Mouse (Mus musculus): ENCODE data around the gene Myocd. TPM values are rescaled to one million over a fixed set of nuclear protein-coding genes. Genes with fewer than 3 reads are reported as not detected.
A peak's percentile ranks its signal among the peaks of the same experiment; 100 is the strongest.

Myocd gene
- polyA plus RNA-seq, 2 experiments: 0.39 to 0.50 TPM

DNA sequence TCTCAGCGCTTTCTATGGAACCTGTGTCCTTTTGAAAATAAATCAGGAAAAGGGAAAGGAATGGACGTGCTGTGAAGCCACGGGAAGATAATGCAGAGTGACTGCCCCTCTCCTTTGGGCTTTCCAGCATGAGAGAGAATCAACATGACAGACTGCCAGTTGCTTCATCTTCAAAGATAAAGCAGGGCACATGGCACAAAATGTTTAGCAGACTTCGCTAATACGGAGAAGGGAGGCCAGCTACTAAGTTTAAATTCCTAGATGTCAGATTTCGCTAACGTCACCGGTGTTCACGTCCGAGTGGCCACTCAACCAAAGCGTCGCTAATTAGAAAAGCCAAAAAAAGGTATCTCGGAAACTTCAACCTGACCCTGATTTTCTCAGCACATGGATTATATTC lies 65.1 kb downstream of the Myocd start:
- H3K9ac ChIP-seq (ENCODE audit: low read depth, low read length, severe bottlenecking): no peak overlapping the region
- no peak overlapping the region for H3K4me3 ChIP-seq (replicated peaks; ENCODE audit: low read length)
- WGBS: 79% methylated on average over 13 of the region's 13 CpGs
- no peaks in the 10 kb centered on the region for H3K9me3 ChIP-seq (ENCODE audit: control insufficient read depth, low read length)
- no peaks in the 10 kb centered on the region for H3K27me3 ChIP-seq (ENCODE audit: control insufficient read depth, insufficient read depth, low read length)
- no peaks in the 10 kb centered on the region for H3K4me1 ChIP-seq (ENCODE audit: control insufficient read depth, insufficient read depth, low read length)
- no peak overlapping the region for H3K27ac ChIP-seq (replicated peaks; ENCODE audit: low read depth, low read length)
- no peak for TF ChIP-seq POLR2A (IDR thresholded peaks at IDR 0.05; ENCODE audit: borderline replicate concordance, extremely low read depth, insufficient read depth, insufficient read length)
- ATAC-seq (ENCODE audit: low FRiP score, low read depth): no peak
- H3K4me2 ChIP-seq (replicated peaks; ENCODE audit: low read depth, low read length, severe bottlenecking): no peak overlapping the region
- DNase-seq (ENCODE audit: low spot score): no peak
- H3K36me3 ChIP-seq (ENCODE audit: control insufficient read depth, insufficient read depth, low read length): no peaks in the 10 kb centered on the region

DNA sequence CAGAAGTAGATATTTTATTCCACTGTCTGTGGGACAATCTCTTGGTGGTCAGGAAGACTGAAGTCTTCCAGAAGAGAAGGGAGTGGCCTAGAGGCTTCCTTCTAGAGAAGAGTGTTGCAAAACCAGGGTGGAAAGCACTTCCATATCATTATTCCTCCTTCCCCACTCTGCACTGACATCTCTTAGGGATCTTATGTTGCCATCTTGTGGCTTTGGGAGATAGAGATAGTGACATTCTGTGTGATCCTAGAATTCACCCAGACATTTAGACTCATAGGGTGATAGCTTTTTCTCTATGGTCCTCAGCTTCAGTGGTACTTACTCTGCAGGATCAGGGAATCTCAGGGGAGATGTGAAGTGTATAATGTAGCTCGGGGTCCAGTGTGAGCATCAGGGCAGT lies 66.8 kb downstream of the Myocd start:
- H3K9me3 ChIP-seq (ENCODE audit: control insufficient read depth, low read length): no peaks in the 10 kb centered on the region
- DNase-seq (ENCODE audit: low spot score) (no peak), ATAC-seq (ENCODE audit: low FRiP score, low read depth) (no peak)
- no peak for TF ChIP-seq POLR2A (IDR thresholded peaks at IDR 0.05; ENCODE audit: borderline replicate concordance, extremely low read depth, insufficient read depth, insufficient read length)
- 83% methylated on average over 1 of the region's 1 CpGs for WGBS
- no peak overlapping the region for H3K9ac ChIP-seq (ENCODE audit: low read depth, low read length, severe bottlenecking)
- no peak overlapping the region for H3K4me3 ChIP-seq (replicated peaks; ENCODE audit: low read length)
- H3K4me1 ChIP-seq (ENCODE audit: control insufficient read depth, insufficient read depth, low read length): no peaks in the 10 kb centered on the region
- H3K4me2 ChIP-seq (replicated peaks; ENCODE audit: low read depth, low read length, severe bottlenecking): no peak overlapping the region
- no peaks in the 10 kb centered on the region for H3K36me3 ChIP-seq (ENCODE audit: control insufficient read depth, insufficient read depth, low read length)
- no peaks in the 10 kb centered on the region for H3K27me3 ChIP-seq (ENCODE audit: control insufficient read depth, insufficient read depth, low read length)
- no peak overlapping the region for H3K27ac ChIP-seq (replicated peaks; ENCODE audit: low read depth, low read length)

DNA sequence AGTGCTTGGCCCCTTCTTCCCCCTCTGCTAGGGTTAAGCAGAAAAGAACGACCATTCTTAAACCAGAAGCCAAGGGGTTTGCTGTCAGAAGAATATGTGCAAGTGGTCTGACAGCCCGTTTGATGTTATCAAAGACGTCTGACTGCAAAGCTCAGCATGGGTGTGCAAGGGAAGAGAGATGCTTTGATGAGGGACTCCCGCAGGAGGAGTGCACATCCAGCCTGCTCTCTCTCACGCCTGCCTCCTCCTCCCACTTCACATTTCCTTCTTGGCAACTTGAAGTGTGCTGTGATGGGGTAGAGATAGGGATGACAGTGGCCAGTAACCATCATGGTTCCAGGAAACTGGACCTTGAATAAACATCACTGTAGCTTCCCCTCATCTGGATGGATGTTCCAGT lies 67.6 kb downstream of the Myocd start:
- H3K4me3 ChIP-seq (replicated peaks; ENCODE audit: low read length): no peak overlapping the region

DNA sequence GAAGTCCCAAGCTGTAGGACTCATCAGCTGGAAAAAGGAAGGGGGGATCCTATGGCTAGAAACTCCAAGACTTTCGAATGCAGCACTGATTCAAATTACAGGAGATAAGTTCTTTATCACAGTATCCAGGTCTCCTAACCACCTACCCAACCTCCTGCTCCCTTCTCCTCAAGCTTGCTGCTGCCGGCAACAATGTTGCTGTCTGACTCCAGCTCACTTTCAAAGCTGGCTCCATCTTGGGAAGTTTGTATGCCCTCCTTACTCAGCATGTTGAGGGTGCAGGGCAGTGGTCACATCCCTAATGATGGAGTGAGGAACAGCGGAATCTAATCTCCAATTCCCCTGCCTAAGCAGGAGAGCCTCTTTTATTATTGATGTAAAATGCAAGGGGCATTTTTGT lies 71.8 kb downstream of the Myocd start:
- Histone ChIP-seq H3K4me2 (replicated peaks; ENCODE audit: low read depth, low read length, severe bottlenecking) (no peak overlapping the region), H3K27ac (replicated peaks; ENCODE audit: low read depth, low read length) (no peak overlapping the region), H3K9me3 (ENCODE audit: control insufficient read depth, low read length) (no peaks in the 10 kb centered on the region), H3K9ac (ENCODE audit: low read depth, low read length, severe bottlenecking) (no peak overlapping the region), H3K4me1 (ENCODE audit: control insufficient read depth, insufficient read depth, low read length) (no peaks in the 10 kb centered on the region), H3K36me3 (ENCODE audit: control insufficient read depth, insufficient read depth, low read length) (no peaks in the 10 kb centered on the region), H3K27me3 (ENCODE audit: control insufficient read depth, insufficient read depth, low read length) (no peaks in the 10 kb centered on the region), H3K4me3 (replicated peaks; ENCODE audit: low read length) (no peak overlapping the region)
- ATAC-seq (ENCODE audit: low FRiP score, low read depth) (no peak), DNase-seq (ENCODE audit: low spot score) (no peak)
- TF ChIP-seq POLR2A (IDR thresholded peaks at IDR 0.05; ENCODE audit: borderline replicate concordance, extremely low read depth, insufficient read depth, insufficient read length): no peak
- WGBS: 87% methylated on average over 3 of the region's 3 CpGs

More for the DNA sequence above, 67.6 kb downstream of the Myocd start:
- H3K4me1 ChIP-seq (ENCODE audit: control insufficient read depth, insufficient read depth, low read length): no peaks in the 10 kb centered on the region
- WGBS: 47% methylated on average over 5 of the region's 5 CpGs
- no peak for TF ChIP-seq POLR2A (IDR thresholded peaks at IDR 0.05; ENCODE audit: borderline replicate concordance, extremely low read depth, insufficient read depth, insufficient read length)
- DNase-seq (ENCODE audit: low spot score) (no peak), ATAC-seq (ENCODE audit: low FRiP score, low read depth) (no peak)
- no peak overlapping the region for H3K9ac ChIP-seq (ENCODE audit: low read depth, low read length, severe bottlenecking)
- no peak overlapping the region for H3K27ac ChIP-seq (replicated peaks; ENCODE audit: low read depth, low read length)
- H3K36me3 ChIP-seq (ENCODE audit: control insufficient read depth, insufficient read depth, low read length): no peaks in the 10 kb centered on the region
- no peaks in the 10 kb centered on the region for H3K9me3 ChIP-seq (ENCODE audit: control insufficient read depth, low read length)
- H3K4me2 ChIP-seq (replicated peaks; ENCODE audit: low read depth, low read length, severe bottlenecking): no peak overlapping the region
- no peaks in the 10 kb centered on the region for H3K27me3 ChIP-seq (ENCODE audit: control insufficient read depth, insufficient read depth, low read length)

DNA sequence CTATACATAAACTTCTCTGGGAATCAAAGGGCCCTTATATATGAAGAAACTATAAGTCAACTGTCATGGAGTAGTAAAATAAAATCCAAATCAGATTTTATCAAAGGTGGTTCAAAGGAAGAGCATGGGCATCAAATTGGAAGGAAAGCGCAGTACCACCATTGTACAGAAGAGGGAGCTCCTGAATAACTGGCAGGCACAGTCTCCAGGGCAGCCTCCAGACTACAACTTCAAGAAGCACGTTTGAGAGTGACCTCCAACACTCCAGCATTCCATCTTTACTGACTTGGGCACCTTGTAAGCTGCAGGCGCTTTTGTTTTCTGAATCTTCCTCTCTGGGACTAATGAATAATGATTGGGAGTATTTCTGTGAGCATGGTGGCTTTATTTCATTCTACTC lies 72.5 kb downstream of the Myocd start:
- H3K4me1 ChIP-seq (ENCODE audit: control insufficient read depth, insufficient read depth, low read length): no peaks in the 10 kb centered on the region
- no peak overlapping the region for H3K4me3 ChIP-seq (replicated peaks; ENCODE audit: low read length)
- no peak overlapping the region for H3K9ac ChIP-seq (ENCODE audit: low read depth, low read length, severe bottlenecking)
- H3K9me3 ChIP-seq (ENCODE audit: control insufficient read depth, low read length): no peaks in the 10 kb centered on the region
- TF ChIP-seq POLR2A (IDR thresholded peaks at IDR 0.05; ENCODE audit: borderline replicate concordance, extremely low read depth, insufficient read depth, insufficient read length): no peak
- no peaks in the 10 kb centered on the region for H3K27me3 ChIP-seq (ENCODE audit: control insufficient read depth, insufficient read depth, low read length)
- no peak overlapping the region for H3K4me2 ChIP-seq (replicated peaks; ENCODE audit: low read depth, low read length, severe bottlenecking)
- H3K27ac ChIP-seq (replicated peaks; ENCODE audit: low read depth, low read length): no peak overlapping the region
- DNase-seq (ENCODE audit: low spot score): peak; percentile 78
- ATAC-seq (ENCODE audit: low FRiP score, low read depth): no peak
- no peaks in the 10 kb centered on the region for H3K36me3 ChIP-seq (ENCODE audit: control insufficient read depth, insufficient read depth, low read length)
- WGBS: 4% methylated on average over 3 of the region's 3 CpGs

DNA sequence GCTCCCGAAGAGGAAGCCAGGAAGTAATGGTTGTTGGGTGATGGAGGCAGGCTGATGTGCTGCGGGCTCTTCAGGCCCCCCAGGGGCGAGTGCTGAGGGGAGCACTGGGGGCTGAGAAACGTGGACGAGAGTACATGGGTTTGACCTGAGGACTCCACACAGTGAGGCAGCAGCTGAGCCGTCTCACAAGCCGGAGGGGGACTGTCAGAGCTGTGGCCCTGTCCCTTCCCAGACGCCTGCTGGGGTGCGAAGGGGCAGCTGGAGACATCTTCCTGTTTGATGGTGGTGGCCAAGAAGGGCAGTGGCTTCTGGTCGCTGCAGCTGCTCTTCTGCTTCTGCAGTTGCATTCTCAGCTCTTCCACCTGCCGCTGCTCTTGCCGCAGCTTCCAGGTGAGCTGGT lies 82.8 kb downstream of the Myocd start:
- 77% methylated on average over 11 of the region's 12 CpGs for WGBS
- TF ChIP-seq POLR2A (IDR thresholded peaks at IDR 0.05; ENCODE audit: borderline replicate concordance, extremely low read depth, insufficient read depth, insufficient read length): no peak

More for the DNA sequence above, 82.8 kb downstream of the Myocd start:
- H3K27ac ChIP-seq (replicated peaks; ENCODE audit: low read depth, low read length): no peak overlapping the region
- no peak overlapping the region for H3K9ac ChIP-seq (ENCODE audit: low read depth, low read length, severe bottlenecking)
- no peaks in the 10 kb centered on the region for H3K9me3 ChIP-seq (ENCODE audit: control insufficient read depth, low read length)
- no peaks in the 10 kb centered on the region for H3K27me3 ChIP-seq (ENCODE audit: control insufficient read depth, insufficient read depth, low read length)
- H3K36me3 ChIP-seq (ENCODE audit: control insufficient read depth, insufficient read depth, low read length): no peaks in the 10 kb centered on the region
- H3K4me3 ChIP-seq (replicated peaks; ENCODE audit: low read length): no peak overlapping the region
- ATAC-seq (ENCODE audit: low FRiP score, low read depth): no peak
- H3K4me2 ChIP-seq (replicated peaks; ENCODE audit: low read depth, low read length, severe bottlenecking): no peak overlapping the region
- no peak for DNase-seq (ENCODE audit: low spot score)
- H3K4me1 ChIP-seq (ENCODE audit: control insufficient read depth, insufficient read depth, low read length): no peaks in the 10 kb centered on the region
